Mouse (Mus musculus): ENCODE measurements around the gene Amigo2. TPM values are rescaled to one million over a fixed set of nuclear protein-coding genes. Genes with fewer than 3 reads are reported as not detected.

Amigo2 gene
- polyA plus RNA-seq, 1 experiment from 2014 or later = 19.7 TPM

- H3K36me3 ChIP-seq (ENCODE audit: control insufficient read depth, insufficient read depth, low read length) = no peaks in the 10 kb centered on the region
- no peak overlapping the region for H3K27ac ChIP-seq (ENCODE audit: low read length)
- H3K9me3 ChIP-seq (replicated peaks; ENCODE audit: control insufficient read depth, low read length, poor library complexity, severe bottlenecking) = no peaks in the 10 kb centered on the region
- H3K4me2 ChIP-seq (ENCODE audit: low read length) = no peak overlapping the region
- H3K27me3 ChIP-seq (ENCODE audit: control insufficient read depth, insufficient read depth, low read depth, low read length) = no peaks in the 10 kb centered on the region
- H3K9ac ChIP-seq (ENCODE audit: low read depth, low read length) = no peak overlapping the region
- no peak overlapping the region for H3K4me3 ChIP-seq (ENCODE audit: low read depth, low read length)
- WGBS = 92% methylated on average over 17 of the region's 17 CpGs
- ATAC-seq = no peak
- H3K4me1 ChIP-seq (ENCODE audit: control insufficient read depth, insufficient read depth, low read length) = no peaks in the 10 kb centered on the region
Measured at GRCm38 (mm10) chr15:97258483-97259230, 11.6 kb upstream of the Amigo2 start.

GRCm38 (mm10) chr15:97257206-97257775, 10.2 kb upstream of the Amigo2 start:
- no peak for ATAC-seq
- no peaks in the 10 kb centered on the region for H3K9me3 ChIP-seq (replicated peaks; ENCODE audit: control insufficient read depth, low read length, poor library complexity, severe bottlenecking)
- no peaks in the 10 kb centered on the region for H3K4me1 ChIP-seq (ENCODE audit: control insufficient read depth, insufficient read depth, low read length)
- H3K27ac ChIP-seq (ENCODE audit: low read length) = no peak overlapping the region
- no peak overlapping the region for H3K4me3 ChIP-seq (ENCODE audit: low read depth, low read length)
- no peaks in the 10 kb centered on the region for H3K27me3 ChIP-seq (ENCODE audit: control insufficient read depth, insufficient read depth, low read depth, low read length)
- H3K4me2 ChIP-seq (ENCODE audit: low read length) = no peak overlapping the region
- 79% methylated on average over 8 of the region's 8 CpGs for WGBS
- H3K36me3 ChIP-seq (ENCODE audit: control insufficient read depth, insufficient read depth, low read length) = no peaks in the 10 kb centered on the region
- H3K9ac ChIP-seq (ENCODE audit: low read depth, low read length) = no peak overlapping the region

- H3K9ac ChIP-seq (ENCODE audit: low read depth, low read length) = no peak overlapping the region
- no peak overlapping the region for H3K27ac ChIP-seq (ENCODE audit: low read length)
- ATAC-seq = no peak
- no peaks in the 10 kb centered on the region for H3K4me1 ChIP-seq (ENCODE audit: control insufficient read depth, insufficient read depth, low read length)
- no peak overlapping the region for H3K4me2 ChIP-seq (ENCODE audit: low read length)
- WGBS = 93% methylated on average over 11 of the region's 11 CpGs
- H3K4me3 ChIP-seq (ENCODE audit: low read depth, low read length) = no peak overlapping the region
- H3K9me3 ChIP-seq (replicated peaks; ENCODE audit: control insufficient read depth, low read length, poor library complexity, severe bottlenecking) = no peaks in the 10 kb centered on the region
- no peaks in the 10 kb centered on the region for H3K36me3 ChIP-seq (ENCODE audit: control insufficient read depth, insufficient read depth, low read length)
- no peaks in the 10 kb centered on the region for H3K27me3 ChIP-seq (ENCODE audit: control insufficient read depth, insufficient read depth, low read depth, low read length)
Measured at GRCm38 (mm10) chr15:97256411-97256810, 9.3 kb upstream of the Amigo2 start.

GRCm38 (mm10) chr15:97255800-97256199, 8.7 kb upstream of the Amigo2 start:
- Histone ChIP-seq H3K4me1 (ENCODE audit: control insufficient read depth, insufficient read depth, low read length) (no peaks in the 10 kb centered on the region), H3K9me3 (replicated peaks; ENCODE audit: control insufficient read depth, low read length, poor library complexity, severe bottlenecking) (no peaks in the 10 kb centered on the region), H3K4me2 (ENCODE audit: low read length) (no peak overlapping the region), H3K27me3 (ENCODE audit: control insufficient read depth, insufficient read depth, low read depth, low read length) (no peaks in the 10 kb centered on the region), H3K27ac (ENCODE audit: low read length) (no peak overlapping the region), H3K36me3 (ENCODE audit: control insufficient read depth, insufficient read depth, low read length) (no peaks in the 10 kb centered on the region), H3K9ac (ENCODE audit: low read depth, low read length) (no peak overlapping the region), H3K4me3 (ENCODE audit: low read depth, low read length) (no peak overlapping the region)
- 89% methylated on average over 3 of the region's 3 CpGs for WGBS
- ATAC-seq = no peak

DNA sequence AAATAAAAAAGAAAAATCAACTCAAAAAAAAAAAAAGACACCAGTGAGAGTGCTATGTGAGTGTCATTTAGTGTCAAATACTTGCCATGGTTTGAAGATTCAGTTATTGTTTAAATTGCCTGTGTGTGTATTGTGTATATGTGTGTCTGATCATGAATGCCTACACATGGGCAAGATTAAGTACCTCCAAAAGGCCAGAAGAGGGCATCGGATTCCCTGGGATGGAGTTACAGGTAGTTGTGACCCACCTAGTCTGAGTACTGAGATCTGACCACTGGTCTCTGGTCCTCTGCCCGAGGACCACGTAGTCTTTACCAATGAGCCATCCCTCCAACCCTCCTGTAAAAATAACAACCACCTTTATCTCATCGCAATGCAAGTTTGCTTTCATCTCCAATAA, 7.3 kb upstream of the Amigo2 start:
- Histone ChIP-seq H3K27me3 (ENCODE audit: control insufficient read depth, insufficient read depth, low read depth, low read length) (no peaks in the 10 kb centered on the region), H3K9me3 (replicated peaks; ENCODE audit: control insufficient read depth, low read length, poor library complexity, severe bottlenecking) (no peaks in the 10 kb centered on the region), H3K36me3 (ENCODE audit: control insufficient read depth, insufficient read depth, low read length) (no peaks in the 10 kb centered on the region), H3K4me3 (ENCODE audit: low read depth, low read length) (no peak overlapping the region), H3K4me2 (ENCODE audit: low read length) (no peak overlapping the region), H3K4me1 (ENCODE audit: control insufficient read depth, insufficient read depth, low read length) (no peaks in the 10 kb centered on the region), H3K27ac (ENCODE audit: low read length) (no peak overlapping the region), H3K9ac (ENCODE audit: low read depth, low read length) (no peak overlapping the region)
- ATAC-seq = no peak
- WGBS = 95% methylated on average over 4 of the region's 4 CpGs

GRCm38 (mm10) chr15:97252493-97253034, 5.5 kb upstream of the Amigo2 start:
- peaks cover 6% of the 10 kb centered on the region for H3K4me1 ChIP-seq (ENCODE audit: control insufficient read depth, insufficient read depth, low read length)
- H3K9me3 ChIP-seq (replicated peaks; ENCODE audit: control insufficient read depth, low read length, poor library complexity, severe bottlenecking) = no peaks in the 10 kb centered on the region
- no peaks in the 10 kb centered on the region for H3K36me3 ChIP-seq (ENCODE audit: control insufficient read depth, insufficient read depth, low read length)
- H3K4me2 ChIP-seq (ENCODE audit: low read length) = no peak overlapping the region
- ATAC-seq = no peak
- H3K9ac ChIP-seq (ENCODE audit: low read depth, low read length) = no peak overlapping the region
- 82% methylated on average over 8 of the region's 8 CpGs for WGBS
- H3K4me3 ChIP-seq (ENCODE audit: low read depth, low read length) = no peak overlapping the region
- no peak overlapping the region for H3K27ac ChIP-seq (ENCODE audit: low read length)
- H3K27me3 ChIP-seq (ENCODE audit: control insufficient read depth, insufficient read depth, low read depth, low read length) = no peaks in the 10 kb centered on the region

GRCm38 (mm10) chr15:97249322-97249721, 2.2 kb upstream of the Amigo2 start:
- Histone ChIP-seq H3K4me3 (ENCODE audit: low read depth, low read length) (no peak overlapping the region), H3K9me3 (replicated peaks; ENCODE audit: control insufficient read depth, low read length, poor library complexity, severe bottlenecking) (no peaks in the 10 kb centered on the region), H3K4me2 (ENCODE audit: low read length) (no peak overlapping the region), H3K9ac (ENCODE audit: low read depth, low read length) (no peak overlapping the region), H3K27me3 (ENCODE audit: control insufficient read depth, insufficient read depth, low read depth, low read length) (0 out of 2 replicates have a peak, but pooled peaks cover 2% of the 10 kb centered on the region), H3K4me1 (ENCODE audit: control insufficient read depth, insufficient read depth, low read length) (peaks cover 8% of the 10 kb centered on the region), H3K36me3 (ENCODE audit: control insufficient read depth, insufficient read depth, low read length) (no peaks in the 10 kb centered on the region), H3K27ac (ENCODE audit: low read length) (no peak overlapping the region)
- no peak for ATAC-seq
- 95% methylated on average over 10 of the region's 10 CpGs for WGBS

DNA sequence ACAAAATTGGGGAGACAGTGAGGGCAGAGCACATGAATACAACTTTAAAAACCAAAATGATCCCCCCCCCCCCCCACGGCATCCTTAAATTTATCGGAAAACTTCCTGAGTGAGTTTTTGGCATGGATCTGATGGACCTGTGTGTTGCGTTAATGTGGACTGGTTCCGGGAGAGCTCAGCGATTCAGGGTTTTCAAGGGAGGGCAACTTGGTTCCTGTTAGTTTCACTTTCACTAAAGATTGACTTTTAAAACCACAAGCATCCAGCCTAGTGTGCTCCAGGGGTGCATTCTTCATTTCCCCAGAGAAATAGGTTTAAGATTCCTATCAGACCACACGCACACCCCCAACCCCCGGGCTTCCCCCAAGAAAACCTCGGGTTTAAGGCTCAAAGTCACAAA, 1.2 kb upstream of the Amigo2 start:
- ATAC-seq = no peak
- no peaks in the 10 kb centered on the region for H3K9me3 ChIP-seq (replicated peaks; ENCODE audit: control insufficient read depth, low read length, poor library complexity, severe bottlenecking)
- peak overlapping the region; percentile 79; the same call in 1 of the 2 replicates for H3K9ac ChIP-seq (ENCODE audit: low read depth, low read length)
- peak overlapping the region; percentile 87; the same call in 1 of the 2 replicates for H3K27ac ChIP-seq (ENCODE audit: low read length)
- peak overlapping the region; percentile 63 for H3K4me3 ChIP-seq (ENCODE audit: low read depth, low read length)
- H3K27me3 ChIP-seq (ENCODE audit: control insufficient read depth, insufficient read depth, low read depth, low read length) = 0 out of 2 replicates have a peak, but pooled peaks cover 2% of the 10 kb centered on the region
- H3K4me1 ChIP-seq (ENCODE audit: control insufficient read depth, insufficient read depth, low read length) = peaks cover 12% of the 10 kb centered on the region
- 44% methylated on average over 8 of the region's 8 CpGs for WGBS
- H3K4me2 ChIP-seq (ENCODE audit: low read length) = peak overlapping the region; percentile 79
- no peaks in the 10 kb centered on the region for H3K36me3 ChIP-seq (ENCODE audit: control insufficient read depth, insufficient read depth, low read length)

- H3K4me3 ChIP-seq (ENCODE audit: low read depth, low read length) = peak overlapping the region; percentile 63
- ATAC-seq = peak; percentile 14; the same call in 1 of the 2 replicates
- peak overlapping the region; percentile 87 for H3K27ac ChIP-seq (ENCODE audit: low read length)
- peaks cover 17% of the 10 kb centered on the region for H3K4me1 ChIP-seq (ENCODE audit: control insufficient read depth, insufficient read depth, low read length)
- H3K9ac ChIP-seq (ENCODE audit: low read depth, low read length) = peak overlapping the region; percentile 79
- under 1% methylated on average over 14 of the region's 14 CpGs for WGBS
- H3K4me2 ChIP-seq (ENCODE audit: low read length) = peak overlapping the region; percentile 79
- H3K9me3 ChIP-seq (replicated peaks; ENCODE audit: control insufficient read depth, low read length, poor library complexity, severe bottlenecking) = no peaks in the 10 kb centered on the region
- H3K27me3 ChIP-seq (ENCODE audit: control insufficient read depth, insufficient read depth, low read depth, low read length) = 0 out of 2 replicates have a peak, but pooled peaks cover 2% of the 10 kb centered on the region
- H3K36me3 ChIP-seq (ENCODE audit: control insufficient read depth, insufficient read depth, low read length) = no peaks in the 10 kb centered on the region
Measured at GRCm38 (mm10) chr15:97247791-97248161, 689 bp upstream of the Amigo2 start.

All from midbrain, embryonic 16.5 days (tissue).